Mouse (Mus musculus): ENCODE data around the gene Vps25. TPM values are rescaled to one million over a fixed set of nuclear protein-coding genes. Genes with fewer than 3 reads are reported as not detected.

Gene Vps25
- total RNA-seq, 2 experiments from 2014 or later, result 80.4 to 176 TPM

DNA sequence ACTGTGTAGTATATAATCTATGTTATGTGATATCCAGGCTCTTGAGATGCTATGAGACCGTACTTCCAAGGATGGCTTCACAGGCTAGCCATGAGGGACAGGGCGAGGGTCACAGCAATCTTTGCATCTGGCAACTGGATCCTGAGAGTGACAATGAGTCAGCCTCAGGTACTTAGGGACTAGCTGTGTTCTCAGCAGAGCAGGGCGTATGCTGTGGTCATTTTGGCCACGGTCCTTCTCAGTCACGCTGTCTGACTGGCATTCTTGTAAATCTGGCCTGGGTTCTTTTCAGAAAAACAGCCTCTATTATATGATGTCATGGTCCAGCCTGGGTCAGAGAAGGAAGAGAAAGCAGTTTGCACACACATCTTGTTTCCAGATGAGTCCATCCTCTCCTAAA lies 16.7 kb upstream of the Vps25 start:
- no peak for ATAC-seq (replicated peaks; ENCODE audit: poor library complexity, severe bottlenecking)

DNA sequence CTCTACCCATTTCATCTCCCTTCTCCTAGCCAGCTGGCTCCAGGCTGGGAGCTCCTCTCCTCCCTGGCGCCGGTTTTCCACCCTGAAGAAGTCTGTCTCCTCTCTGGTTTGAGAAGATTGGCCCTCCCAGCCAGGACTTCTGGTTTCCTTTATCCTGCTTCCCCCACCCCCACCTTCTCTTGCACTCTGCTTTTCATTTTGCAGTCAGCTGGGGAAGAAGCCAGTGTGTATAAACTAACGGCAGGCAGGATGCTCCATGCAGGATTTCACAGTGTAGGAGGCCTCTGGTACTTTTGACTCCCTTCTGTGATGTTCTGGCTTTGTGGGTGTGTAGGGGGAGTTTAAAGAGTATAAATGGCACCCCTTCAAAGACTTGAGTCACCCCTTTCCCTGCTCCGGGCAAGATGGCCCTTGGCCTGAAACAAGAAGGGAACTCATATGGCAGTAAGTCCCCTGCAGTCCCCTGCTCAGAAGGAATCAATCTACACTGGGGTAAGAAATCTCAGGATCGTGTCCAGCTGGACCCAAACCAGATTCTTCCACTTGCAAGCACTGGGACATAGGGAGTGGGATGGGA lies 15.3 kb upstream of the Vps25 start:
- no peak for ATAC-seq (replicated peaks; ENCODE audit: poor library complexity, severe bottlenecking)

DNA sequence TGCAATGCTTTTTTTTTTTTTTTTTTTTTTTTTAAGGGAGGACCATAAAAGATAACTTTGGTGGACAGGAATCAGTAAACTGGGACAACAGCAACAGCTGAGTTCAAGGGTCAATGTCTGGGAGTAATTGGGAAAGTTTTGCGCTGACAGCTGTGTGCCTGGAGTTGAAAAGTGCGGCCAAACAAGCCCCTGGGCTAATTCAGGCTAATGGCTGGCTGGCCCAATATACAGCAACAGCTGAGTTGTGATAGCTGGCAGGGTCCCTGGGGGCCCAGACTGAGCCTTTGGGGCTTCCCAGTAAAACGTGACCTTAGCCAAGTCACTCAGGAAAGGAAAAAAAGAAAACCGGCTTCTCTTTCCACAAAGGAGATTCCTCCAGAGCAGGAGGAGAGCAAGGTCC lies 8.4 kb upstream of the Vps25 start:
- no peak for ATAC-seq (replicated peaks; ENCODE audit: poor library complexity, severe bottlenecking)

DNA sequence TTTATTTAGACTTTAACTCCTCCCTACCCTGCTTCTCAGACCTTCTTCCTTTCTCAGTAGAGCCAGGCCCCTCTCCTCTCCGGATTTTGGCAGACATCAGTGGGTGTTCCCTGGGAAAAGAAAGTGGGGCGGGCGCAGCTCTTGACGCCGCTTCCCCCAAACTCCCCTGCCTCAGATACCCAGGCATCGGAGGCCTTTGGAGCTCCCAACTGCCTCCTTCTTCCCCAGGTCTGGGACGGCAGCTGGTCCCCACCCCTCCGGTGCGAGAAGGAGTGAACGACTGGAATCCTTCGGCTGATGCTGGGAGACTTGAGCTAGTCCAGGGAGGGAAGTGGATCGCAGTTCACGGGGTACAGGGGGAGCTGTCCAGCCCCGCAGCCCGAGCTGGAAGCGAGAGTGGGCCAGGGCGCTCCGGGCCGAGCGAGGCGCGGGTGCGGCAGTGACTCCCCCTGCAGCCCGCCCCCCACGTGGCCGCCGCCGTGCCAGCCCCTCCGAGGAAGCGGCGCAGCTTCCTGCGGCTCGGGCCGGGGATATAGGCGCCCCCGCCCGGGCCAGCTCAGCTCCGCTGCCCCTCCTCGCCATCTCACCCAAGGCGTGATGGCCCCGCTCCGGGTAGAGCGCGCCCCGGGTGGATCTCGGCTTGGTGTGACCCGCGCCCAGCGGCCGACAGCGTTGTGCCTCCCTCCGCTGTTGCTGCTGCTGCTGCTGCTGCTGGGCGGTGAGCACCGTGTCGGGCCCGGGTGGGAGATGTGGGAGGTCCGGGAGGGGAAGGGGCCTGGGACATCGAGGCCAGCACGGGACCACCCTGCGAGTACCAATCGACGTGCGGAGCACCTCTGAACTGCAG lies 7.4 kb upstream of the Vps25 start, which contains the start of gene Ramp2:
Gene Ramp2, plus strand, starts transcription at position 174 of the 847 bp plus-strand sequence.
- peak; percentile 73 for ATAC-seq (replicated peaks; ENCODE audit: poor library complexity, severe bottlenecking)

DNA sequence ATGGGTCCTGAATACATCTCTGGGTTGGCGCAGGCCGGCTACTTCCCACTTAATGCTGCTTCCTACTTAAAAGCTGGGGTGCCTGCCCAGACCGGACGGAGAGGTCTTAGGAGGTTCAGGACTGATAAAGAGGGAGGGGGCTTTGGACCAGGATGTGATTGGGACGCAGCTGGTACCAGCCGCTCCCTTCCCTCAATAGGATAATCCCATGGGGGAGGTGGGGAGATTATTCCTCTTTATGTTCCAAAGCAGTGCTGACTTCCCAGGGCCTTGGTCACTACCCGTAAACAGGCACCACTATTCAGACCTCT lies 6.8 kb upstream of the Vps25 start:
- peak; percentile 46 for ATAC-seq (replicated peaks; ENCODE audit: poor library complexity, severe bottlenecking)

DNA sequence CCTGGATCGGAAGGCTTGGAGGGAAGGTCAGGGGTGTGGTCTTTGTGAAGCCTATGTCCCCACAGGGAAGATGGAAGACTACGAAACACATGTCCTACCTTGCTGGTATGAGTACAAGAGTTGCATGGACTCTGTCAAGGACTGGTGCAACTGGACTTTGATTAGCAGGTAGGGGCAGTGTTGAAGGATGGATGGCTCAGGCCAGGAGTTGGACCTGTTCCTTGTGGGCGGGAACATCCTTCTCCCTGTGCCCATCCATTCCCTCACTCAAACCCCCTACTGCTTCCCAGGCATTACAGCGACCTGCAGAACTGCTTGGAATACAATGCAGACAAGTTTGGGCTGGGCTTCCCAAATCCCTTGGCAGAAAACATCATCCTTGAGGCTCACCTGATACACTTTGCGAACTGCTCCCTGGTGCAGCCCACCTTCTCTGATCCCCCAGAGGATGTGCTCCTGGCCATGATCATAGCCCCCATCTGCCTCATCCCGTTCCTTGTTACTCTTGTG lies 5.9 kb upstream of the Vps25 start:
- ATAC-seq (replicated peaks; ENCODE audit: poor library complexity, severe bottlenecking), result no peak

DNA sequence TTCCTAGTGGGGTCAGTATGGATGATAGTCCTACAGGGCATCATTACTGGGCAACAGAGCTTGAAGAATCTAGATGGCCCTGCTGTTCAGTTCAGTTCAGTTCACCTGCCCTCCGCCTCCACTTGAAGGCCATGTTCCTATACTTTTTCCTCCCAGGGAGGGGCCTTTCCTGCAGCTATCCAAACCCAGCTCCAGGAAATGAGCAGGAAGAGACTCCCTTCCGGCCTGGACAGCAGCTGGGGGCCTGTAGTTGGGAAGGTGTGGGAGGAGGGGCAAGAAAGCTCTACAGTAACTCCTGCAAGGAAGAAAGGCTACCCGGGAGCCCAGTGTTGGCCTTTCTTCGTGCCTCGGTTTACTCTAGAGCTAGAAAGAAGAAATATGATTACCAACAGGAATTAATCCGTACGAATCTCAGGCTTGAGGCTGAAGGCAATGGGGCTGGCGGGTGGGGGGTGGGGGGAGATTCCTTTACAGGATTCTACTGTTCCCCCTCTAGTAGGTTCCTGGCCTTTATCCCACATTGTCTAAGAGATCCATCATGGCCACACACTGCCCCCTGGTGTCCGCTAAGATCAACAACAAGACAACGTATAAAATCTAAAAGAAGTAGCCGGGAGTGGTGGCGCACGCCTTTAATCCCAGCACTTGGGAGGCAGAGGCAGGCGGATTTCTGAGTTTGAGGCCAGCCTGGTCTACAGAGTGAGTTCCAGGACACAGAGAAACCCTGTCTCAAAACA lies 5.1 kb upstream of the Vps25 start:
- ATAC-seq (replicated peaks; ENCODE audit: poor library complexity, severe bottlenecking), result 0 out of 2 replicates have a peak, but pooled peaks have one; percentile 33

DNA sequence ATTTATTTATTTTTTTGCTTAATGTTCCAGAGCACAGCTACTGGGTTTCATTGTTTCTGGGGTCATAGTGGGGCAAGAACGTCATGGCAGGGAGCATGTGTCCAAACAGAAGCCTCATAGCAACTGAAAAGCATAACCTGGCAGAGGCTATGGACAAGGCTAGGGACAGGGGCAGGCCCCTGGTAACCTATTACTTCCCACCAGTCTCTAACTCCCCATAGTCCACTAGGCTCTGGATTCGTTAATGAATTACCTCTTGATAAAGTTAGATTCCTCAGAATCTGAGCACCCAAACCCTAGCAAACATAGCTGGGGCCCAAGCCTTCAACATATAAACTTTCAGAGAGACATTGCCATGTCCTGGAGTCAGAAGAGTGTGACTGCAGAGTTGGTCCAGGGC lies 2.5 kb upstream of the Vps25 start:
- no peak for ATAC-seq (replicated peaks; ENCODE audit: poor library complexity, severe bottlenecking)

DNA sequence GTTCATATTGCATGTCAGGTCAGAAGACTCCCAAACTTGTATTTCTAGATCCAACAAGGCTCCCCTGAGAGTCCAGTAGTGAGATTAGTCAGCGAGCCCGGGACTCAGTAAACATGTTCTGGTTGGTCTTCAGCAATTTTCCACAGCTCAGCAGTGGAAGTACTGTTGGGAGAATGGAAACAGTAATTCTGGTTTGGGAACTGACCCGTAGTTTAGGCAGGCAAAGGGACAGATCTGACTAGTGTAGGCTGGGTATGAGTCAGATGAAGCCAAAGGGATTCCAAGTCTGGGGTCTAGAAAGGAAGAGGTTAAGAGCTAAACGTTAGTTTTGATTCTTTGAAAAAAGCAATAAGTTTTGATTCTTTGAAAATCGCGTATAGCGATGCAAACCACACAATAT lies 566 bp upstream of the Vps25 start:
- no peak for ATAC-seq (replicated peaks; ENCODE audit: poor library complexity, severe bottlenecking)

DNA sequence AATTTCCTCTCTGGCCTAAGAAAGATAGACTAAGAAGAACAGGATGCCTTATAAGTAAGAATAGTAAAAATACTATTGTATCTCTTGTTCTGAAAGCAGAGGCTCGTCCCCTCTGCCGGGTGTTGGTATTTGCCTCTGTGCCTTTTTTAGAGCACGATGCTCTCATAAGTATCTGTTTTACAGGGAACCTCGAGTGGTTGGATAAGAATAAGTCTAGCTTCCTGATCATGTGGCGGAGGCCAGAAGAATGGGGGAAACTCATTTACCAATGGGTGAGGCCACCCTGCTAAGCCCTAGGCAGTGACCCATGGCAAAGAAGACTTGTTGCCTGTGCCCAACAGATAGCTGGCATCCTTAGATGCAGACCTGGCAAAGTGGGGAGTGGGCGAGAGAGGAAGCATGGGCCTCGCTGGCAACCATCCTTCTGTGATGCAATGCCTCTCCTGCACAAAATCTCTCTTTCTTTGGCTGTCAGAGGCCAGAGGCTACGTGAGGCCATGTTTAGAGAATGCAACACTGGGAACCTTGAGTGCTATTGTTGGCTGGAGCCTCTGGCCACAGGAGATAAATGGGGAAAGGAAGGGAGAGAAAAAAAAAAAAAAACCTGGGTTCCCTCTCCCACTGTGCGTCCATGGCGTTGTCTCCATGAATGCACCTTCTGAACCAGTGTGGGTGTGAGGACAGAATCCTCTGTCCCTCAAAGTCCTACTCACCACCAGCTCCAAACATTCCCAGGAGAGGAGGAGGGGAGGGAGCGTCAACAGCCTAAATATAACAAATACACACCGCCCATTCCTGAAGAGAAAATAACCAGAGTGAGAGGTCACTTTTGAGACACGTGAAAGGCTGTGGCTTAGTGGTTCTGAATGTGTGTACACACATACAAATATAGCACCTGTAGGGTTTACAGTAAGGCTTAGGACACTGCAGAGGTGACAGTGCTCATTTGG lies 2.6 kb downstream of the Vps25 start:
- no peak for ATAC-seq (replicated peaks; ENCODE audit: poor library complexity, severe bottlenecking)

DNA sequence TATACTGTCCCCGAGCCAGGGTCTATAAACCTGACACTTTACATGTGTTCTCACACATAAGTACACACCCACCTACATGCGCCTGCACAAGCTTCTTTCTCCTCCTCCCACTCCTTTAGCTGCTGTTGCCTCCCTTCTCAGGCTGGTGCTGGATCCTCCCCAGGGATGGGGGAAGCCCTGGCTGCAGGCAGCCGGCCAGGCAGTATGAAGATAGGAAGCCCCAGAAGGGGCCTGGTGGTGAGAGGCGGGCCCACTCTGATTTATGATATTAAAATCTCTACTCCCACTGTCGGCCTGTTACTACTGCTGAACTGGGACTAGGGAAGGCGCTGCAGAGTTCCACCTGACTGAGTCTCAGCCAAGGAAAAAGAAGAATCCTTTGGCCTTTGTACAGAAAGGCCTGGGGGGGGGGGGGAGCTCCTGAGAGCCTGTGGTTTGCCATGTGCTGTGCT lies 5.8 kb downstream of the Vps25 start:
- ATAC-seq (replicated peaks; ENCODE audit: poor library complexity, severe bottlenecking), result no peak

DNA sequence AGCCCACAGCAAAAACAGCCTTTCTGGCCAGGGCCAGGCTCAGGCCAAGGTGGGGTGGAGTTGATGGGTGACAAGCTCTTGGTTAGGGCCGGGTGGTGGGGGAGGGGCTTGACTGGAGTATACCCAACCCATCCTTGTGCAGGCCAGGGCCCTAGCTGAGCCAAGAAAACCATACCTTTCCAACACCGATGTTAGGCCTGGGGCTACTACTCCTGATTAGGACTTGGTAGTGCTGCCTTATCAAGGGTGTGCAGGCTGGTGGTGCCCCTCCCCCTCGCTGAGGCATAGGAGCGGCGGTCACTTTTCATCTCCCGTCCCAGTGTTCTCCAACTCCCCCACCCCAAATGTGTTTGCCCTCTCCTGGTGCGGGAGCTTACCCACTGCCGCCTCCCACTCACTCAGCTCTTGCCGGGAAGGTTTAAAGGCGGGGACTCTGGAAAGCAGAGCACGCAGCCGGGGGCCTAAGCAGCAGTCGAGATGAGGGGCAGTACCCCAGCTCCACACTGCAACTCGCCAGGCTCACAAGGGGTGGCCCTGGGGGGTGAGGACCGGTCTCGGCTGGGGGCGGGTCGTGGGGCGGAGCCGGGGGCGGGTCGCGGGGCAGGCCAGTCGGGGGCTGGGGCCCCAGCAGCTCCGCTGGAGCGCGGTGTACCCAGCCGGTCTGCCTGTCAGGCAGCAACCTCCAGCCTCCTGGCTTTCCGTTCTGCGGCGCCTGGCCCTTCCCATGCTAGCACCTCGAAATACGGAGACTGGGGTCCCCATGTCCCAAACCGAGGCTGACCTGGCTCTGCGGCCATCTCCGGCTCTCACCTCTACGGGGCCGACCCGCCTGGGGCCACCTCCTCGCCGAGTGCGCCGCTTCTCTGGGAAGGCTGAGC lies 6.7 kb downstream of the Vps25 start, which contains the start of gene Wnk4:
Gene Wnk4, plus strand, starts transcription at position 620 of the 878 bp plus-strand sequence.
- peak; percentile 42 for ATAC-seq (replicated peaks; ENCODE audit: poor library complexity, severe bottlenecking)

DNA sequence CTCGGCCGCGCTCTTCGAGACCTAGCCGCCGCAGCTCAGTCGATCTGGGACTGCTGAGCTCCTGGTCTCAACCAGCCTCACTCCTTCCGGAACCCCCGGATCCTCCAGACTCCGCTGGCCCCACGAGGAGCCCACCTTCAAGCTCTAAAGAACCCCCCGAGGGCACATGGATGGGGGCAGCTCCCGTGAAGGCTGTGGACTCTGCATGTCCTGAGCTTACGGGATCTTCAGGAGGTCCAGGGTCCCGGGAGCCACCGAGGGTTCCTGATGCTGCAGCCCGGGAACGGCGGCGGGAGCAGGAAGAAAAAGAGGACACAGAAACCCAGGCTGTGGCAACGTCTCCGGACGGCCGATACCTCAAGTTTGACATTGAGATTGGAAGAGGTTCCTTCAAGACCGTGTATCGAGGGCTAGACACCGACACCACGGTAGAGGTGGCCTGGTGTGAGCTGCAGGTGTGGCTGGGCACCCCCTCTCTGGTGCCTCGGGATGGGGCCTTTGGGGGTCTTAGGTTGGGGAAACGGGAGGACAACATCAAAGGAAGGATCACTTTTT lies 7.4 kb downstream of the Vps25 start:
- 0 out of 2 replicates have a peak, but pooled peaks have one; percentile 18 for ATAC-seq (replicated peaks; ENCODE audit: poor library complexity, severe bottlenecking)

DNA sequence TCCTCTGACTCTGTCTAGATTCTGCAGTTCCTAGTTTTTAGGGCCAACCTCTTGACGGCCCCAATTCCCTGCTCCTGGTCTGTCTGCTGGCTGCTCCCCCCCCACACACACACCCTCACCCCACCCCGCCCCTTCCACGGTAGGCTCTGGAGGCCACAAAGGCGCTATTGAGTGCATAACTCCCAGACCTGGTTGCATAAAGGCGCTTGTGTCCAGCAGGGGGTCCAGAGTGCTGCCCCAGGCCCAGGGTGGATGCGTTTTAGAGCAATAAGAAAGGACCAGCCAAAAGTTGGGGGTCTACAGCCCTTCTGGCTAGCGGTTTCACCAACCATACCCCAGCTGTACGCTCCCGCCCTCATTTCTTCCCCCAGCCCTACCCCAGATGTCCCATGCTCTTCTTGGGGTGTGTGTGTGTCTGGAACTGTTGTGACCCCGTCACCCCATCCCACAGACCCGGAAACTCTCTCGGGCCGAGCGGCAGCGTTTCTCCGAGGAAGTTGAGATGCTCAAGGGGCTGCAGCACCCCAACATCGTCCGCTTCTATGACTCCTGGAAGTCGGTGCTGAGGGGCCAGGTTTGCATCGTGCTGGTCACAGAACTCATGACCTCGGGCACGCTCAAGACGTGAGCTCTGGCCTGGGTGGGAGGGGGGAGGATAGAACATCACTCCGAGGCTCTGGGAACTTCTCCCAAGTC lies 8.9 kb downstream of the Vps25 start:
- ATAC-seq (replicated peaks; ENCODE audit: poor library complexity, severe bottlenecking), result no peak

DNA sequence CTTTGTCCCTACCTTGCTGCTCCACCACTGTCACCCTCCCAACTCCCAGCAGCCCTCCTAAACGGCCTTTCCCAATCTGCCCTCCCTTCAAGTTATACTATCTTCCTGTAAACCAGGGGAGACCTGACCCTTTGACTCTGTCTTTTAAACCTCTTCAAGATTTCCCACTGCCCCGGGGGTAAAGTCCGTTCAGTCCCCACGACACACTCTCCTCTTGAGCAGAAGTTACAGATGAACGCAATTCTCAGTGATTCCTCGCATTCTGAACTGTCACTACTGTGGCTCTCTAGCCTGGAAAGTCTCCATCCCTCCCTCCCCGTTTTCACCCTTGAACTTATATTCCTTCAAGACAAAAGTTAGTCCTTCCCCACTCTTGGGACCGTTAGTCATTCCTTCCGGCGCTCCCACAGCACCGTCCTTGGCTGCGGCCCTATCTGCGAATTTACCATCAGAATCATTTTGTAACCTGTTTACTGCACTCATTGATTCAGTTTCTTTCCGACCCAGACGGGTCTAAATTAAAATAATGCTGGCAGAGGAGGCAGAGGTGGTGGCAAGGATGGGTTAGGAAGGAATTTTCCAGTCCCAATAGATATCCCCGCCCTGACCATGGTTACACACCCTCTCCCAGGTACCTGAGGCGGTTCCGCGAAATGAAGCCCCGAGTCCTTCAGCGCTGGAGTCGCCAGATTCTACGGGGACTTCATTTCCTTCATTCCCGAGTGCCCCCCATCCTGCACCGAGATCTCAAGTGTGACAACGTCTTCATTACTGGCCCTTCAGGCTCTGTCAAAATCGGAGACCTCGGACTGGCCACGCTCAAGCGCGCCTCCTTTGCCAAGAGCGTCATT lies 9.9 kb downstream of the Vps25 start:
- no peak for ATAC-seq (replicated peaks; ENCODE audit: poor library complexity, severe bottlenecking)

DNA sequence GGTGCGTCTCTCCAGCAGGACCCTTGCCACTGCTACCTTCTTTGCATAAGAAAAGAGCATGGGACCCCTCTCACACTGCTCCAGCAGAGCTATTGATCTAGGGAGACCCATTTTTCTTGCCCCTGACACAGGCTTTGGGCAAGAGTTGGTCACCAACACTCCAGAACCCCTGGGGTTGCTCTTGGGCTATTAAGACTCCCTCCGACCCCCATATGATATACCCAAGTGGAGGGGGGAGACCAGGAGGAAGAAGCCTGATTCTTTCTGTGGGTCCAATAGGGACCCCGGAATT lies 10.4 kb downstream of the Vps25 start:
- no peak for ATAC-seq (replicated peaks; ENCODE audit: poor library complexity, severe bottlenecking)

DNA sequence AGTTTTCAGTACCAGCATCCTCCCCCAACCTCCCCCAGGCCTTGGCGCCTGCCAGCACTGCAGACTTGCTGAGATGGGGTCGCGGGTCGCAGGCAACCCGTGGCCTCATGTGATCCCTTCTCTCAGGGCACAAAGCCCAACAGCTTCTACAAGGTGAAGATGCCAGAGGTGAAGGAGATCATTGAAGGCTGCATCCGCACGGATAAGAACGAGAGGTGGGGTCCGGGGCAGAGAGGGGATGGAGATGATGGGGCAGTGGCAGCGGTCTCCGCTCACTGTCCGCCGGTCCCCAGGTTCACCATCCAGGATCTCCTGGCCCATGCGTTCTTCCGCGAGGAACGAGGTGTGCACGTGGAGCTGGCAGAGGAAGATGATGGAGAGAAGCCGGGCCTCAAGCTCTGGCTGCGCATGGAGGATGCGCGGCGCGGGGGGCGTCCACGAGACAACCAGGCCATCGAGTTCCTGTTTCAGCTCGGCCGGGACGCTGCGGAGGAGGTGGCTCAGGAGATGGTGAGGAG lies 11.5 kb downstream of the Vps25 start:
- ATAC-seq (replicated peaks; ENCODE audit: poor library complexity, severe bottlenecking), result peak; percentile 59
